Mouse (Mus musculus) hindbrain, embryonic 13.5 days (tissue): Measurements from ENCODE around the gene Amz1. TPM values are rescaled to one million over a fixed set of nuclear protein-coding genes. Genes with fewer than 3 reads are reported as not detected.
A peak's percentile ranks its signal among the peaks of the same experiment; 100 is the strongest.

ENCODE experiments used
- ATAC-seq: fragments of 200-750 bp; cut with Nextera tagmentation; 2 replicates; pipeline ENCODE4 v1.8.0; 2017; ENCODE audit warnings: moderate TSS enrichment; ENCODE audit not compliant: low FRiP score
- H3K27ac ChIP-seq: fragments of 300-500 bp; sonication (generic); 2 replicates; pipeline ENCODE4 v1.5.1; 2015; ENCODE audit warnings: inconsistent platforms, mild to moderate bottlenecking, moderate library complexity
- H3K27me3 ChIP-seq: fragments of 300-500 bp; sonication (generic); 2 replicates; pipeline ENCODE4 v1.6.1; 2015; ENCODE audit warnings: mild to moderate bottlenecking, inconsistent platforms
- H3K36me3 ChIP-seq: fragments of 300-500 bp; sonication (generic); 2 replicates; pipeline ENCODE4 v1.6.1; 2015; ENCODE audit warnings: mild to moderate bottlenecking, inconsistent platforms
- H3K4me1 ChIP-seq: fragments of 300-500 bp; sonication (generic); replicated peaks from 2 replicates; pipeline ENCODE4 v1.6.1; 2015; ENCODE audit warnings: inconsistent platforms
- H3K4me2 ChIP-seq: fragments of 300-500 bp; sonication (generic); 2 replicates; pipeline ENCODE4 v1.6.1; 2015; ENCODE audit warnings: inconsistent platforms, mild to moderate bottlenecking, moderate library complexity
- H3K4me3 ChIP-seq: fragments of 300-500 bp; sonication (generic); 2 replicates; pipeline ENCODE4 v1.5.1; 2015; ENCODE audit warnings: mild to moderate bottlenecking, inconsistent platforms
- H3K9ac ChIP-seq: fragments of 300-500 bp; sonication (generic); 2 replicates; pipeline ENCODE4 v1.6.1; 2015; ENCODE audit warnings: mild to moderate bottlenecking, inconsistent platforms
- H3K9me3 ChIP-seq: fragments of 300-500 bp; sonication (generic); 2 replicates; pipeline ENCODE4 v1.6.1; 2016; ENCODE audit warnings: inconsistent platforms
- WGBS: fragments of 180-500 bp; shearing (Covaris S2); methylation state at CpG from one replicate; pipeline ENCODE4 v1.1.7; 2015; 5-methylcytosine and 5-hydroxymethylcytosine counted together
- polyA plus RNA-seq: library from polyadenylated mRNA; unstranded; fragments of >200 nt; fragmentation: Nextera tagmentation; extraction: Ambion mirVana; gene quantifications from 2 replicates; pipeline ENCODE4 v1.2.1, GENCODE M21; 2015

Amz1 gene
- 2.2 and 2.7 TPM in 2 replicates for polyA plus RNA-seq

- Histone ChIP-seq H3K36me3 (peaks cover 14% of the 10 kb centered on the region), H3K4me2 (peak within 1 kb of the TSS; percentile 23), H3K9ac (0 out of 2 replicates have a peak within 1 kb of the TSS, but pooled peaks have one; percentile 24), H3K27me3 (no peaks in the 10 kb centered on the region), H3K9me3 (no peaks in the 10 kb centered on the region), H3K27ac (peak within 1 kb of the TSS; percentile 81), H3K4me3 (0 out of 2 replicates have a peak within 1 kb of the TSS, but pooled peaks have one; percentile 3), H3K4me1 (peaks cover 32% of the 10 kb centered on the region)
- 46% methylated on average over 13 of the region's 13 CpGs for WGBS
- ATAC-seq = peak; percentile 51
These were observed at the start of gene Amz1 for GRCm38 (mm10) chr5:140723822-140724221. TSS of gene Amz1 (plus strand) at chr5:140724127.

GRCm38 (mm10) chr5:140675079-140675478 lies 48.8 kb upstream of the Amz1 start:
- Histone ChIP-seq H3K4me2 (no peak overlapping the region), H3K27ac (peak overlapping the region; percentile 67), H3K36me3 (peaks cover 90% of the 10 kb centered on the region), H3K4me3 (no peak overlapping the region), H3K4me1 (peaks cover 9% of the 10 kb centered on the region; the same call in 1 of the 2 replicates), H3K9ac (no peak overlapping the region; the same call in 1 of the 2 replicates), H3K27me3 (no peaks in the 10 kb centered on the region), H3K9me3 (no peaks in the 10 kb centered on the region)
- ATAC-seq = no peak
- WGBS = 78% methylated on average over 11 of the region's 11 CpGs

GRCm38 (mm10) chr5:140675640-140676039 lies 48.3 kb upstream of the Amz1 start:
- peak overlapping the region; percentile 67; the same call in 1 of the 2 replicates for H3K27ac ChIP-seq
- H3K9ac ChIP-seq = no peak overlapping the region; the same call in 1 of the 2 replicates
- no peaks in the 10 kb centered on the region for H3K27me3 ChIP-seq
- no peaks in the 10 kb centered on the region for H3K9me3 ChIP-seq
- H3K4me2 ChIP-seq = no peak overlapping the region
- ATAC-seq = no peak
- no peak overlapping the region for H3K4me3 ChIP-seq
- peaks cover 9% of the 10 kb centered on the region; the same call in 1 of the 2 replicates for H3K4me1 ChIP-seq
- 82% methylated on average over 11 of the region's 11 CpGs for WGBS
- peaks cover 89% of the 10 kb centered on the region for H3K36me3 ChIP-seq

- no peak overlapping the region for H3K27ac ChIP-seq
- H3K27me3 ChIP-seq = no peaks in the 10 kb centered on the region
- WGBS = 92% methylated on average over 6 of the region's 6 CpGs
- peaks cover 6% of the 10 kb centered on the region; the same call in 1 of the 2 replicates for H3K4me1 ChIP-seq
- H3K36me3 ChIP-seq = peaks cover 86% of the 10 kb centered on the region
- H3K4me2 ChIP-seq = no peak overlapping the region
- no peak for ATAC-seq
- no peak overlapping the region for H3K4me3 ChIP-seq
- no peak overlapping the region for H3K9ac ChIP-seq
- H3K9me3 ChIP-seq = no peaks in the 10 kb centered on the region
These were observed 46.8 kb upstream of the Amz1 start for GRCm38 (mm10) chr5:140677137-140677536.

GRCm38 (mm10) chr5:140680051-140680450 lies 43.9 kb upstream of the Amz1 start:
- ATAC-seq = no peak
- peaks cover 77% of the 10 kb centered on the region for H3K36me3 ChIP-seq

GRCm38 (mm10) chr5:140680950-140681349 lies 43.0 kb upstream of the Amz1 start:
- H3K9ac ChIP-seq = no peak overlapping the region
- H3K4me3 ChIP-seq = no peak overlapping the region
- H3K4me2 ChIP-seq = no peak overlapping the region
- peaks cover 76% of the 10 kb centered on the region for H3K36me3 ChIP-seq
- no peak for ATAC-seq
- WGBS = 92% methylated on average over 1 of the region's 1 CpGs
- no peaks in the 10 kb centered on the region for H3K27me3 ChIP-seq
- H3K9me3 ChIP-seq = no peaks in the 10 kb centered on the region
- no peak overlapping the region for H3K27ac ChIP-seq
- H3K4me1 ChIP-seq = no peaks in the 10 kb centered on the region

More at GRCm38 (mm10) chr5:140680051-140680450, 43.9 kb upstream of the Amz1 start:
- H3K4me3 ChIP-seq = no peak overlapping the region
- no peaks in the 10 kb centered on the region for H3K27me3 ChIP-seq
- H3K4me2 ChIP-seq = no peak overlapping the region
- no peak overlapping the region for H3K9ac ChIP-seq
- WGBS = 88% methylated on average over 6 of the region's 6 CpGs
- peaks cover 3% of the 10 kb centered on the region; the same call in 1 of the 2 replicates for H3K4me1 ChIP-seq
- no peaks in the 10 kb centered on the region for H3K9me3 ChIP-seq
- H3K27ac ChIP-seq = no peak overlapping the region

- Histone ChIP-seq H3K9ac (no peak overlapping the region), H3K4me2 (no peak overlapping the region), H3K27me3 (no peaks in the 10 kb centered on the region), H3K27ac (no peak overlapping the region), H3K36me3 (peaks cover 75% of the 10 kb centered on the region), H3K9me3 (no peaks in the 10 kb centered on the region), H3K4me1 (no peaks in the 10 kb centered on the region), H3K4me3 (no peak overlapping the region)
- 97% methylated on average over 6 of the region's 6 CpGs for WGBS
- ATAC-seq = no peak
These were observed 41.8 kb upstream of the Amz1 start for GRCm38 (mm10) chr5:140682113-140682512.

GRCm38 (mm10) chr5:140684343-140685148 lies 39.4 kb upstream of the Amz1 start:
- Histone ChIP-seq H3K27me3 (no peaks in the 10 kb centered on the region), H3K36me3 (peaks cover 74% of the 10 kb centered on the region), H3K9ac (no peak overlapping the region), H3K27ac (no peak overlapping the region), H3K4me1 (no peaks in the 10 kb centered on the region), H3K4me3 (no peak overlapping the region), H3K4me2 (no peak overlapping the region), H3K9me3 (no peaks in the 10 kb centered on the region)
- ATAC-seq = 0 out of 2 replicates have a peak, but pooled peaks have one; percentile 36
- 58% methylated on average over 16 of the region's 16 CpGs for WGBS

- Histone ChIP-seq H3K27me3 (no peaks in the 10 kb centered on the region), H3K4me1 (no peaks in the 10 kb centered on the region), H3K9me3 (no peaks in the 10 kb centered on the region), H3K9ac (no peak overlapping the region), H3K27ac (no peak overlapping the region), H3K36me3 (peaks cover 77% of the 10 kb centered on the region), H3K4me2 (no peak overlapping the region), H3K4me3 (no peak overlapping the region)
- ATAC-seq = no peak
- WGBS = 86% methylated on average over 3 of the region's 3 CpGs
These were observed 35.5 kb upstream of the Amz1 start for GRCm38 (mm10) chr5:140688434-140688833.

GRCm38 (mm10) chr5:140695987-140696386 lies 27.9 kb upstream of the Amz1 start:
- Histone ChIP-seq H3K36me3 (peaks cover 62% of the 10 kb centered on the region), H3K9ac (no peak overlapping the region)

GRCm38 (mm10) chr5:140699776-140700175 lies 24.2 kb upstream of the Amz1 start:
- no peak overlapping the region for H3K27ac ChIP-seq
- no peaks in the 10 kb centered on the region for H3K27me3 ChIP-seq
- H3K4me1 ChIP-seq = peaks cover 43% of the 10 kb centered on the region
- H3K4me3 ChIP-seq = no peak overlapping the region
- peaks cover 37% of the 10 kb centered on the region for H3K36me3 ChIP-seq
- no peak overlapping the region for H3K4me2 ChIP-seq
- 82% methylated on average over 9 of the region's 9 CpGs for WGBS
- H3K9ac ChIP-seq = no peak overlapping the region; the same call in 1 of the 2 replicates
- H3K9me3 ChIP-seq = no peaks in the 10 kb centered on the region
- no peak for ATAC-seq

More at GRCm38 (mm10) chr5:140695987-140696386, 27.9 kb upstream of the Amz1 start:
- Histone ChIP-seq H3K27ac (no peak overlapping the region), H3K4me1 (peaks cover 20% of the 10 kb centered on the region), H3K27me3 (no peaks in the 10 kb centered on the region), H3K9me3 (no peaks in the 10 kb centered on the region), H3K4me2 (no peak overlapping the region), H3K4me3 (no peak overlapping the region)
- ATAC-seq = no peak
- 79% methylated on average over 7 of the region's 7 CpGs for WGBS

- H3K9me3 ChIP-seq = no peaks in the 10 kb centered on the region
- peak; percentile 1; the same call in 1 of the 2 replicates for ATAC-seq
- peak overlapping the region; percentile 92 for H3K9ac ChIP-seq
- H3K4me3 ChIP-seq = peak overlapping the region; percentile 73
- H3K4me1 ChIP-seq = peaks cover 58% of the 10 kb centered on the region
- H3K27ac ChIP-seq = peak overlapping the region; percentile 91
- no peaks in the 10 kb centered on the region for H3K27me3 ChIP-seq
- H3K36me3 ChIP-seq = peaks cover 23% of the 10 kb centered on the region
- WGBS = under 1% methylated on average over 25 of the region's 25 CpGs
- peak overlapping the region; percentile 77 for H3K4me2 ChIP-seq
These were observed 22.3 kb upstream of the Amz1 start for GRCm38 (mm10) chr5:140701661-140702060.
